Mouse (Mus musculus) myocyte (in vitro differentiated cells): ENCODE measurements at regions not wholly inside any gene's neighbourhood (a gene's known extent, or its start where the extent isn't known, plus 50 kb on each side); places are given as distances from the start of the nearest gene placed in this dataset.

Experiments
- MYOD1 ChIP-seq, 3 experiments: IDR thresholded peaks; one replicate each; pipeline ENCODE4 v1.6.1; 2011; ENCODE audit warnings: control low read depth in 2 of 3, low read depth in 2 of 3, mild to moderate bottlenecking in 2 of 3, moderate library complexity in 1 of 3; ENCODE audit not compliant: insufficient read length in 2 of 3, control insufficient read depth in 1 of 3
- POLR2A ChIP-seq: IDR thresholded peaks from one replicate; pipeline ENCODE4 v1.6.1; 2011; ENCODE audit warnings: low read depth, mild to moderate bottlenecking, control low read depth, moderate library complexity; ENCODE audit not compliant: insufficient read length
- USF1 ChIP-seq: IDR thresholded peaks from one replicate; pipeline ENCODE4 v1.6.1; 2011; ENCODE audit warnings: low read depth, mild to moderate bottlenecking, control low read depth, moderate library complexity

- TF ChIP-seq POLR2A (no peak), MYOD1 (IDR thresholded peaks at IDR 0.05; ENCODE audit: control insufficient read depth in 1 of 3, insufficient read length in 2 of 3, low read depth in 2 of 3) (no peak), USF1 (no peak)
Measured at GRCm38 (mm10) chr2:93110898-93111297, 64.9 kb upstream of the Prdm11 start.
